Mouse (Mus musculus): Measurements from ENCODE around the gene Ptprq.
A peak's percentile ranks its signal among the peaks of the same experiment; 100 is the strongest.

The Ptprq gene

GRCm38 (mm10) chr10:107486770-107487169 is 233.1 kb downstream of the Ptprq start:
- no peak for DNase-seq

GRCm38 (mm10) chr10:107485870-107486269 is 234.0 kb downstream of the Ptprq start, which contains the start of gene Myf5:
Gene Myf5 (minus strand): TSS chr10:107486134.
- no peak for DNase-seq

GRCm38 (mm10) chr10:107484050-107484449 is 235.8 kb downstream of the Ptprq start:
- DNase-seq, result peak in 1 of 2 experiments; percentile 9

- no peak for DNase-seq
Observed at GRCm38 (mm10) chr10:107473497-107473896, 246.4 kb downstream of the Ptprq start.

GRCm38 (mm10) chr10:107471712-107472111 is 248.1 kb downstream of the Ptprq start:
- no peak for DNase-seq

- DNase-seq, result no peak
Observed at GRCm38 (mm10) chr10:107467819-107468218, 252.0 kb downstream of the Ptprq start.
